Mouse (Mus musculus) lung, embryonic 16.5 days (tissue): ENCODE measurements around the gene Desi1. TPM values are rescaled to one million over a fixed set of nuclear protein-coding genes. Genes with fewer than 3 reads are reported as not detected.

ENCODE experiments used
- ATAC-seq: fragments of 200-750 bp; cut with Nextera tagmentation; 2 replicates; pipeline ENCODE4 v1.8.0; 2017; ENCODE audit warnings: low read depth, mild to moderate bottlenecking, moderate library complexity
- H3K27ac ChIP-seq: fragments of 300-500 bp; sonication (generic); 2 replicates; pipeline ENCODE4 v1.5.1; 2014; ENCODE audit warnings: mild to moderate bottlenecking, control low read depth, low read length
- H3K27me3 ChIP-seq: fragments of 300-500 bp; sonication (generic); 2 replicates; pipeline ENCODE4 v1.6.1; 2014; ENCODE audit warnings: low read depth, low read length, mixed read lengths; ENCODE audit not compliant: control insufficient read depth, insufficient read depth
- H3K36me3 ChIP-seq: fragments of 300-500 bp; sonication (generic); 2 replicates; pipeline ENCODE4 v1.6.1; 2014; ENCODE audit warnings: low read length; ENCODE audit not compliant: control insufficient read depth, insufficient read depth
- H3K4me1 ChIP-seq: fragments of 300-500 bp; sonication (generic); replicated peaks from 2 replicates; pipeline ENCODE4 v1.6.1; 2014; ENCODE audit warnings: low read length, mixed read lengths; ENCODE audit not compliant: control insufficient read depth, insufficient read depth
- H3K4me2 ChIP-seq: fragments of 300-500 bp; sonication (generic); 2 replicates; pipeline ENCODE4 v1.6.1; 2014; ENCODE audit warnings: low read depth, low read length, control low read depth
- H3K4me3 ChIP-seq: fragments of 300-500 bp; sonication (generic); 2 replicates; pipeline ENCODE4 v1.5.1; 2014; ENCODE audit warnings: mild to moderate bottlenecking, low read length, control low read depth
- H3K9ac ChIP-seq: fragments of 300-500 bp; sonication (generic); 2 replicates; pipeline ENCODE4 v1.6.1; 2014; ENCODE audit warnings: low read length, control low read depth
- H3K9me3 ChIP-seq: fragments of 300-500 bp; sonication (generic); 2 replicates; pipeline ENCODE4 v1.6.1; 2016; ENCODE audit warnings: low read length; ENCODE audit not compliant: control insufficient read depth
- WGBS: fragments of 180-500 bp; shearing (Covaris S2); extraction: QIAGEN DNeasy Blood & Tissue Kit; methylation state at CpG from one replicate; pipeline ENCODE4 v1.1.7; 2014; 5-methylcytosine and 5-hydroxymethylcytosine counted together
- polyA plus RNA-seq: library from polyadenylated mRNA; unstranded; fragments of >200 nt; fragmentation: Nextera tagmentation; extraction: Ambion mirVana; gene quantifications from 2 replicates; pipeline ENCODE4 v1.2.1, GENCODE M21; 2015

The Desi1 gene
- polyA plus RNA-seq, 1 experiment from 2014 or later, result 21.6 TPM

DNA sequence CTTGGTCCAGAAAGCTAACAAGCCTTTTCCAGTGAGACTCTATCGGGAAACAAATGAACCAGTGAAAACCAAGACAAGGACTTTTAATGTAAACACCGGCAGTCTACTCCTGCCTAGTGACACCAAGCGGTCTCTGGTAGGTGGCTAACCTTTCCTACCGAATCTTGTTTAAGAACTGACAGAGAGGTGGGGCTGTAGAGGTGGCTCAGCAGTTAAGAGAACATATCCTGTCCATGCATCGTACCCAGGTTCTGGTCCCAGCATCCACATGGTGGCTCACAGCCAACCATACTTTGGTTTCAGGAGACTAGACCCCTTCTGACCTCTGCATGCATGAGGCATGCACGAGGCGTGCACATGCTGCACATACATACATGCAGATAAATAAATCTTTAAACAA lies 6.4 kb downstream of the Desi1 start:
- no peaks in the 10 kb centered on the region for H3K9me3 ChIP-seq
- no peaks in the 10 kb centered on the region for H3K27me3 ChIP-seq
- no peak overlapping the region for H3K27ac ChIP-seq
- ATAC-seq, result no peak
- H3K9ac ChIP-seq, result no peak overlapping the region
- no peaks in the 10 kb centered on the region for H3K4me1 ChIP-seq
- H3K36me3 ChIP-seq, result peaks cover 41% of the 10 kb centered on the region
- 82% methylated on average over 7 of the region's 7 CpGs for WGBS
- H3K4me2 ChIP-seq, result no peak overlapping the region
- H3K4me3 ChIP-seq, result no peak overlapping the region

- H3K4me1 ChIP-seq, result no peaks in the 10 kb centered on the region
- WGBS, result 78% methylated on average over 6 of the region's 6 CpGs
- H3K27me3 ChIP-seq, result no peaks in the 10 kb centered on the region
- H3K36me3 ChIP-seq, result peaks cover 38% of the 10 kb centered on the region
- ATAC-seq, result no peak
- H3K9me3 ChIP-seq, result no peaks in the 10 kb centered on the region
- no peak overlapping the region for H3K27ac ChIP-seq
- H3K4me3 ChIP-seq, result no peak overlapping the region
- no peak overlapping the region for H3K4me2 ChIP-seq
- no peak overlapping the region for H3K9ac ChIP-seq
Observed at GRCm38 (mm10) chr15:82023965-82024635, 9.6 kb downstream of the Desi1 start.

GRCm38 (mm10) chr15:82022535-82023088 lies 11.1 kb downstream of the Desi1 start:
- H3K9ac ChIP-seq, result no peak overlapping the region
- H3K36me3 ChIP-seq, result peaks cover 31% of the 10 kb centered on the region
- no peak for ATAC-seq
- H3K9me3 ChIP-seq, result no peaks in the 10 kb centered on the region
- 66% methylated on average over 13 of the region's 13 CpGs for WGBS
- H3K27ac ChIP-seq, result no peak overlapping the region
- no peak overlapping the region for H3K4me3 ChIP-seq
- no peaks in the 10 kb centered on the region for H3K27me3 ChIP-seq
- H3K4me1 ChIP-seq, result no peaks in the 10 kb centered on the region; the same call in 1 of the 2 replicates
- H3K4me2 ChIP-seq, result no peak overlapping the region

DNA sequence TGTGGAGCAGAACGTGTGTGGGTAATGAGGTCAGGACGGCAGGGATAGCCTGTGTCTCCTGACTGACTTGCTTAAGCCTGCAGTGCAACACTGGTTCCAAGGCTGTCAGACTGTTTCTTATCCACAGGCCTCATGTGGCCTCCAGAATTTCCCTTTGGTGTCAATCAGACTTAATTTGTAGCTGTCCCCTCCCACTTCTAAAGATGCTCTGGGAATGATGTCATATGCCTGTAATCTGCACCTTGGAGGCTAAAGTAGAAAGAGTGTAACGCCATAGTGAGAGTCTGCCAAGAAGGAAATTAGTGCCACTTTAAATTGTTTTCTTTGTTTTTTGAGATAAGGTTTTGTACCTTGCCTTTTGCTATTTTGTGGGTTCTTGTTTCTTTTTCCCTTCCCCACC lies 14.4 kb downstream of the Desi1 start:
- Histone ChIP-seq H3K4me3 (no peak overlapping the region), H3K9ac (no peak overlapping the region), H3K4me2 (no peak overlapping the region), H3K27ac (no peak overlapping the region), H3K27me3 (no peaks in the 10 kb centered on the region), H3K9me3 (no peaks in the 10 kb centered on the region), H3K4me1 (peaks cover 12% of the 10 kb centered on the region), H3K36me3 (peaks cover 9% of the 10 kb centered on the region; the same call in 1 of the 2 replicates)
- 82% methylated on average over 3 of the region's 3 CpGs for WGBS
- no peak for ATAC-seq

GRCm38 (mm10) chr15:82017461-82017860 lies 16.2 kb downstream of the Desi1 start:
- peaks cover 16% of the 10 kb centered on the region for H3K4me1 ChIP-seq
- no peak overlapping the region for H3K9ac ChIP-seq
- 64% methylated on average over 4 of the region's 4 CpGs for WGBS
- H3K27me3 ChIP-seq, result no peaks in the 10 kb centered on the region
- ATAC-seq, result no peak
- H3K4me2 ChIP-seq, result 0 out of 2 replicates have a peak overlapping the region, but pooled peaks have one; percentile 18
- H3K36me3 ChIP-seq, result peaks cover 5% of the 10 kb centered on the region; the same call in 1 of the 2 replicates
- H3K4me3 ChIP-seq, result no peak overlapping the region
- H3K9me3 ChIP-seq, result no peaks in the 10 kb centered on the region
- no peak overlapping the region for H3K27ac ChIP-seq

DNA sequence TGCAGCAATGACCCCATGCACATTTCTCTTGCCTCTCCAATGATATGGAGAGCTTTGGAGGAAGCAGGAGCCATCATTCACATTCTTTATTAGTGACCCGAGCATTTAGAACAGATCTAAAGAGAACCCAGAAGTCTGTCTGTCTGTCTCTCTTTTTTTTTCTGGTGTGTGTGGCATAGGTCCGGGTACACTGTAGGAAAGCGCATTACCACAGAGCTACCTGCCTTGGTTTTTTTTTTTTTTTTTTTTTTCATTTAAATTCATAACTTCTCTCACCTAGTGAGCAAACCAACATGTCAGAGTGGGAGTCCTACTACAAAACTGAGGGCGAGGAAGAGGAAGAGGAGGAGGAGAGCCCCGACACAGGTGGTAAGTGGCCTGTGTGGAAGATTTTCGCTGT lies 16.8 kb downstream of the Desi1 start:
- peak overlapping the region; percentile 80 for H3K4me2 ChIP-seq
- peaks cover 16% of the 10 kb centered on the region for H3K4me1 ChIP-seq
- no peaks in the 10 kb centered on the region for H3K9me3 ChIP-seq
- peak overlapping the region; percentile 98 for H3K4me3 ChIP-seq
- peak overlapping the region; percentile 68 for H3K9ac ChIP-seq
- H3K27ac ChIP-seq, result peak overlapping the region; percentile 15; the same call in 1 of the 2 replicates
- 10% methylated on average over 6 of the region's 6 CpGs for WGBS
- H3K36me3 ChIP-seq, result peaks cover 4% of the 10 kb centered on the region; the same call in 1 of the 2 replicates
- H3K27me3 ChIP-seq, result no peaks in the 10 kb centered on the region
- ATAC-seq, result no peak

GRCm38 (mm10) chr15:82016101-82016808 lies 17.4 kb downstream of the Desi1 start:
- Histone ChIP-seq H3K4me3 (peak overlapping the region; percentile 98), H3K4me2 (peak overlapping the region; percentile 98), H3K9me3 (no peaks in the 10 kb centered on the region), H3K27me3 (no peaks in the 10 kb centered on the region), H3K4me1 (peaks cover 16% of the 10 kb centered on the region), H3K9ac (peak overlapping the region; percentile 91), H3K36me3 (peaks cover 4% of the 10 kb centered on the region; the same call in 1 of the 2 replicates), H3K27ac (peak overlapping the region; percentile 57)
- peak; percentile 98 for ATAC-seq
- under 1% methylated on average over 51 of the region's 53 CpGs for WGBS

- Histone ChIP-seq H3K9me3 (no peaks in the 10 kb centered on the region), H3K27ac (peak overlapping the region; percentile 57), H3K4me1 (peaks cover 16% of the 10 kb centered on the region), H3K4me2 (peak overlapping the region; percentile 98), H3K4me3 (peak overlapping the region; percentile 98), H3K9ac (peak overlapping the region; percentile 91), H3K36me3 (peaks cover 4% of the 10 kb centered on the region; the same call in 1 of the 2 replicates), H3K27me3 (no peaks in the 10 kb centered on the region)
- ATAC-seq, result peak; percentile 2; the same call in 1 of the 2 replicates
- under 1% methylated on average over 35 of the region's 39 CpGs for WGBS
Observed at GRCm38 (mm10) chr15:82015392-82016100, 18.1 kb downstream of the Desi1 start.
